Mouse (Mus musculus): ENCODE measurements around the gene Fermt2.
A peak's percentile ranks its signal among the peaks of the same experiment; 100 is the strongest.

Gene Fermt2

DNA sequence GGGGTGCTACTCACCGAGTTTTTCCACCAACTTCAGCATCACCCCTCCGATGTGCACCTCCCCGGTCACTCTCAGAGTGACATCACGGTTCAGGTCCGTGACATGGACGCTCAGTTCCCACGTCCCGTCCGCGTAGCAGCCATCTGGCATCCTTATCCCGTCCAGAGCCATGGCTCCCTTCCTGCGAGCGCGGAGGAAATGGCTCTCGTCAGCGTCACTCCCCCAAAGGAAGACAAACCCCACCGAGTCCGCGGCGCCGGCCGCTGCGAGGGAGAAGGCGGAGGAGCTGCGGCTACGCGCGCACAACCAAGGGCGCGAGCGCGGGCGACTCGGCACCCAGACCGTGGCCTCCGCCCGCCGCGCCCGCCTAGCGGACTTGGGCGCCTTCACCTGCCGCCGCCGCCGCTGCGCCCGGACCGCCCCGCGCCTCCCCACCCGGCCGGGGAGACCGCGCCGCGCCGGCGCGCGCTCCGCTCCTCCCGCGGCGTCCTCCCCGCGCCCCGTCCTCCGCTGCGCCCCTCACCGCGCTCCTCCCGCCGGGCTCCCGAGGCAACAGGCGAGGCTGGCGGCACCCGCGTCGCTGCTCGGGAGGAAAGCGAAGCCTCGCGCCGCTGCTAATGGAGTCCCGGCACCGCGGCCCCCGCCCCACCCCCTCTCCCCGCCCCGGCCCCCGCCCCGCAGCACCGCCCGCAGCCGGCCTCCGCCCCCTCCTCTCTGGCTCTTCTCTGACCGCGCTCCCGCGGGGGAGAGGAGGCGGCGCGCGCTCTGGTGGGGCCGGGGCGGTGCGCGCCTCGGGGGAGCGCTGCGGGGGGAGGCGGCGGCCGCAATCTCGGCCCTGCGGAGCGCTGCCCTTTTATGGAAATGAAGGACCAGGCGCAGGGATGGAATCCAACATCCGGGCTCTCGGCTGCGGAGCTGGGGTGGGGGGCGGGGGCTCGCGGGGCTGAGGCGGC lies at the start of gene Fermt2:
Gene Fermt2, minus strand, starts transcription at position 708 of the 953 bp plus-strand sequence.
- DNase-seq, result peak; percentile 12

DNA sequence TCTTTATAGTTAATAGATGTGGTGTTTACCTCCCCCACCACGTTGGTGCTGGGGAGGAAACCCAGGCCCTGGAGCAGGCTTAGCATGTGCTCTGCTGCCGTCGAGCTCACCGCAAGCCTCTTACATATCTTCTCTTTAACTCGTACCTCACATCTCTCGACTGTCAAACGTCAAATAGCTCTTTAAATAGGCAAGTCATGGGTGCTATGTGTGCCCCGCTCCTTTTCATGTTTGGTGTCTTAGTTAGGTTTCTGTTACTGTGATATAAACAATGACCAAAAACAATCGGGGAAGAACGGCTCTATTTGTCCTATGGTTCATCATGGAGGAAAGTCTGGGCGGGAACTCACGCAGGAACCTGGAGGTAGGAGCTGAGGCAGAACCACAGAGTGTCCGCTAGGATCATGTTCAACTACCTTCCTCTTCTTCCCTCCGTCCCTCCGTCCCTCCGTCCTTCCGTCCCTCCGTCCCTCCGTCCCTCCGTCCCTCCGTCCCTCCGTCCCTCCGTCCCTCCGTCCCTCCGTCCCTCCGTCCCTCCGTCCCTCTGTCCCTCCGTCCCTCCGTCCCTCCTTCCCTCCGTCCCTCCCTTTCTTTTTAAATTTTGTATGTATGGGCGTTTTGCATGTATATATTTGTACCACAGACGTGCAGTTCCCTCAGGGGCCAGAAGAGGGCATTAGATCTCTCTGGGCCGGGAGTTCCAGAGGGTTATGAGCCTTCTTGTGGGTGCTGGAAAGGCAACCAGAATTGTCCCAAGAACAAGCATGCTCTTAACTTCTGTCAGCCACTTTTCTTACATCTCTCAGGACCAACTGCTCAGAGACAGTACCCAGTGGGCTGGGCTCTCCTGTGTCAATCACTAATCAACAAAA lies 36.4 kb upstream of the Fermt2 start:
- peak; percentile 69 for DNase-seq

DNA sequence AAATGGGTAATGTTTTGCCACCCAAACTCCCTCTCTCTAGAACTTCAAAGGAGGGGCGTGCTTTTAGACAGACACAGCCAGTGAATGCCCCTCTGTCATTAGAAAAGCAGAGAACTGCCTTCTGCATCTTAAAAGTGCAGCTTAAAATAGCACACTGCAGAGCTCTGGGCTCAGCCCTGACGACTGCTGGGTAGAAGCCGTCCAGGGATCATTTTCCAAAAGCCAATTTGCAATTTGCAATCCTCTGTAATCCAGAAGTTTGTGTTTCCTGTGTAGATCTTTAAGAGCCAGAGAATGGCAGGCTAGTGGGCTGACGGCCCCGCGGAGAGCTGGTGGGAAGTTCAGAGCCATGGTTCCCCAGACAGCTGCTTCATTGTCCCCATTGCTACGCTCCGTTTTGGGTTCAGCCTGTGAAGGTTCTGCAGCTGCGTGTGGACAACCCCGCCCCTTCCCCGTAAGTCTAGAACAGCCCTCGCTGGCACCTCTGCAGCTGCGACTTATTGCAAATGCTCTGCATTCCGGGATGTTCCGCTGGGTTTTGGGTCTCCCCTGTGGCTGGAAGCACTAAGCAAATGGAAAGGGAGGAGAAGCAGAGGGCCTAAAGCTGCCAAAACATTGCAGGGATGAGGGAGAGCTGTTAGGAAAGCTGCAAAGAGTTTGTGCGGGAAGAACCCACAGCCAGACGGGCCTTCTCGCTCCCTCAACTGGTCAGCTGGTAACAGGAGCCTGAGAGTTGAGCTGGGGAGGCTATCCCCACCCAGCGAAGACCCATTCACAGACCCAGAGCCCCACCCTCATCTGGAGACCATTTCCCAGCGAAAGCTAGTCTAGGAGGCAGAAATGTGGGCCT lies 35.5 kb upstream of the Fermt2 start:
- peak; percentile 32 for DNase-seq

DNA sequence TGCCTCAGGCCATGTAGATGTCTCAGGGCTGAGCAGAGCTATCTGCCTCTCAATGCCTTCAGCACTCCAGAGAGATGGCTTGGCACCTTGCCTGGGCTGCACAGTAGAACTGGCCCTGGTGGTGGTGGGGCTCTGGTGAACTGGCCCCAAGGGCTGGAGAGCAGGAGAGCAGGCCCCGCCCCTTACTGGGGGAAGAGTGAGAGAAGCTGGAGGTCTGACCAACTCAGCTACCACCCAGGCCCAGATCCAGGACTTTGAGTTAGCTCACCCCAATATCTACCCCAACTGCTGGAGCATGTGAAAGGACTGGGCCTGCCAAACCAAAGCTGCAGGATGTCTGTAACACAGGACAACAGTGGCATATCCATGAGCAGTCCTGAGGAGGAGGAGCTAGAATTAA lies 33.7 kb upstream of the Fermt2 start:
- DNase-seq, result no peak

DNA sequence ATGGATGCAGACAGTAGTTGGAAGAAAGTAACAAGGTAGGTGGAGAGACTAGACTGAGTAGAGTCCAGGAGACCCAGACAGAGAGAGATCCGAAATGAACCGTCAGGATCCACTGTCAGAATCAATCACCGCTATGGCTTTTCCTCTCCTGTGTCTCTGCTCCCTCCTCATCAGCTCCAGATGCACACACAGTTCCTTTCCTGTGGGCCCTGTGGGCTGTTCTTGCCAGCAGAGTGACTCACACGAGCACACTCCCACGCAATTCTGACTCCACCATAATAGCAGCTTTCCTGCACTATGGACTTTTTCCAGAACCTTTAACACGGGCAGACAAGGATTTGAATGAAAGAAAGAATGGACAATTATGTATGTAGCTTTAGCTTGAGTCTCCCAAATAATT lies 31.8 kb upstream of the Fermt2 start:
- no peak for DNase-seq

DNA sequence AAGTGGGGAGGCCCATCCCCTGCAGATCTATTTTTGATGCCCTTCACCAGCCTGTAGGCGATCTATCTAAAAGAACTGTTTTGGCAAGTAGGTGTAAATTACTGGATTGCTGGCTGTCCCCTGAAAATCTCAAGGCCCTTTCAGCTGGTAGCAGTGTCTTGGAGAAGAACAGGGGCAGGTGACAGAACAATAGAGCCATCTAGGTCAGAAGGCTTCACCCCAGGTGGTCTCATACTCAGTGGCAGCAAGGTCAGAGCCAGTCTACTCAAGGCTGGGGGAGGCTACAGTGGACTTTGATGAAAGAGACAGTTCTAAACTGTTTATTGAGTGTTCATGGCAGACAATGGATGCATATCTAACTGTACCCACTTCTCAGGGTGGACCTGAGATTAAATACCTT lies 29.1 kb upstream of the Fermt2 start:
- no peak for DNase-seq

DNA sequence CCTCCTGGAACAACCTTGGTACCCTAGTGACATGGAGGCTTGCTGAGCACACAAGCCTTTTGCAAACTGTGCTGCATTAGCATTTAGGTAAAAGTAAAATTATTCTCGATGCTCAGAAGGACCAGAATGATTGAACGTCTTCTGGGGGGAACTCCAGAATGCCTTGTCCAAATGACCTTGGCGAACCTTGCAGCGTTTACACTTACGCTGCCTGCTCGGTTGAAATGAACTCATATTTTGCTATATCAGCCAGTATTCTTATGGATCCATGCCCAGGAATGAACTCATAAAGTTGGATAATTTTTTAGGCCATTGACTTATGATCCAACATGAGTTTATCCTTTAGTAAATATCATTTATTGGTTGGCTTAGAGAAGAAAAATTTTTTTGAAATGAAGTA lies 24.4 kb upstream of the Fermt2 start:
- no peak for DNase-seq

DNA sequence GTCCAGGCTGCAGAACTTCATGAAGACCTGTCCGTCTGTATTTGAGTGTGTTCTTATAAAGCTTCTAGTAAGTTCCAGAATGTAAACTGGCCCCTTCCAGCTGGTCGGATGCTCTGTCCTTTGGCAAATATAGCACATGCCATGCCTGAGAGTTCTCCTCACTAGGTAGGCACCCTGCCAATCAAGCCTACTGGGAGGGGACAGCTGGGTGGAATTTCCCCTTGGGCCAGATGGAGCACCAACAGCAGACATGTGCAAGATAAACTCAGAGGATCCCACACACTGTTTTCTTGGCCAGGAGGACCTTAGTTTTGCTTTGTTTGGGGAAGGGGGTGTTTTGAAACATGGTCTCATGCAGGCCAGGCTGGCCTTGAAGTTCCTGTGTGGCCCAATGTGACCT lies 23.9 kb upstream of the Fermt2 start:
- DNase-seq, result no peak

DNA sequence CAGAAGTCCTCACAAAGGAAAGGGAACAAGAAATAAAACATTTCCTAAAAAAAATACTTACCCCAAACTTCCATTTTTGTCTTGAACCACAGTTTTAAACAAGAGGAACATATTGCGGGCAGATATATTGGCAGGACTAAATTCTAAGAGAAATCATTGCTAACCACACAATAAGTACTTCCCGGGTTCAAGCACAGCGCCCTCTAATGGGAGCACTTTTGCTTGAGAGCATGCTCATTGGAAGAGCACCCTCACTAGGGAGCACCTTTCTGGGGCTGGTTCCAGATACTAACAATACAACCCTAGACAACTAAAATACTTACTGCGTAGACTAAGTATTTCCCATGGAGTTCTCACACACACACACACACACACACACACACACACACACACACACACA lies 22.5 kb upstream of the Fermt2 start:
- DNase-seq, result no peak

DNA sequence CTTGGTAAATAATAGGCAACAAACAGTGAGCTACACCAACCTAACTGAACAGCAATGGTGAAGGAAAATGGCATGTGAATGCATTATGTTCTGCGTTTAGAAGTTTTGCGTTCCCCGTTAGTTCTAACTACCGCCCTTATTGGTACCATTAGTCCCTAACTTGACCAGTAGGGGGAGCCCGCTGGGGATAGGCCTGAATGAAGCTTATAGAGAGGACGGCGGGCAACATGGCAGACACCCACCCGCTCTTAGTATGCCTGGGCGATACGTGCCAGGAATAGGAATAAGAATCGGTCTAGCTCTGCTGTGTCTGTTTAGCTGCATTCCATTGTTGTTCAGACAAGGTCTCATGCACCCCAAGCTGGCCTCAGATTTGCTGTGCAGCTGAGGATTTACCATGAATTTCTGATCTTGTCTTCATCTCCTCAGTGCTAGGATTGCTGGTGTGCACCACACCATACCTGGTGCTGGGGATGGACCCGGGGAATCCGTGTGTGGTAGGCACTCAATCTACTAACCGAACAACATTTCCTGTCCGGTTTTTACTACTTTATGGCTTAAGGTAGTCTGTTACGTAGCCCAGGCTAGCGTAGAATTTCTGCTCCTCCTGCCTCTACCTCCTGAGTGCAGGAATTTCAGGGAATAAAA lies 21.3 kb upstream of the Fermt2 start:
- peak; percentile 37 for DNase-seq

DNA sequence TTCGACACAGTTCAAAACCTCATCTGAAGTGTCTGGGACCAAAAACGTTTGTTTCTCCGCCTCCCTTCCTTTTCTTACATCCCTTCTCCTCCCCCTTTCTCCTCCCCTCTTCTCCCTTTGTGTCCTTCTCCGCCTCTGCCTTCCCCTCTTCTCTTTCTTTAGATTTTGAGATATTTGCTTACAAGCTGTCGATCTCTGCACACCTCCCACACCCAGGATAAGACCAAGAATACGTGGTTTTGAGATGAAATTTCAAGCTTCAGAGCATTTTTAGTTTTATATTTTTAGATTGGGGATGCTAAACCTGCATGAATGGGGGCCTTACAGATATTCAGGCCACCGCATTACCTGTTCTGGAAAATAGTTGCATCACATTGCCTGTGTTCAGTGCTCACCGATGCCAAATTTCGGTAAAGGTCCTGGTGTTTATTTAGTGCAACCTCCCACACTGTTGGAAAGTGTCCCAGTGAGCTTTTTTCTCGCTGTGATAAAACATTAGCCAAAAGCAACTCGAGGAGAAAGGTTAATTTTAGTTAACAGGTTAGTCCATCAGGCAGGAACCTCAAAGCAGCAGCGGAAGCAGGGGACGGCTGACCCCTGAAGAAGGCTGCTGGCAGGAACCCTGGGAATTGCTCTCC lies 20.2 kb upstream of the Fermt2 start:
- no peak for DNase-seq

DNA sequence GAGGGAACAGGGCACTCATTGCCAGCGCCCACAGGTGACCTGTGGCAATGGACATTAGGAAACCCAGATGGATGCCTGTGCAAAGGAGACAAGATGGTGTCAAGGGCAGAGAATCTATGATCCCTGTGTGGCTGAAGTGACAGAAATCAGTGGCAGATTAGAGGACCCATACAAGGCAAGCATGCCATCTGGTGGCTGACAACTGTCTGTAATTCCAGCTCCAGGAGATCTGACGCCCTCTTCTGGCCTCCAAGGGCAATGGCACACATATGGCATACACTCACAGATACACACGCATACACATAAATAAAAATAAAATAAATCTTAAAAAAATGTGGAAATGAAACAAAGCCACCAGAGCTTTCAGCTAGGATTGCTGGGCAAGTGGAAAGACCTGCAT lies 18.2 kb upstream of the Fermt2 start:
- no peak for DNase-seq

DNA sequence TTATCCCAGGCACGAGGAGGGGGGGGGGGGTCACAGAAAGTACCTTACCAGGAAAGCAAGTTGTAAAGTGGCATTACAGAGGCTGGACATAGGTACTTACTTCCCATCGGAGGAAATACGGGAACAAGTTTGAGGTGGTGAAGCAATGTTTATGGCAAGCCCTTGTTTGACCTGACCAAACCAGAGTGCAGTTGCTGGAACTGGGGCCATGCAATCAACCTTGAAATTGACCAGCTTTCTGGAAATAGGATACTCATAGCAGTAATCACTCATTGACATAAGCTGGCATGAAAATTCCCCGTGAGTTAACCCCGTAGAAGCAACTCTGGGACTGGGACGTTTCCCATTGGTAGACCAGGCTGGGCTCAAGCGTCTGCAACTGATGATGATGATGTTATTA lies 15.0 kb upstream of the Fermt2 start:
- DNase-seq, result no peak

DNA sequence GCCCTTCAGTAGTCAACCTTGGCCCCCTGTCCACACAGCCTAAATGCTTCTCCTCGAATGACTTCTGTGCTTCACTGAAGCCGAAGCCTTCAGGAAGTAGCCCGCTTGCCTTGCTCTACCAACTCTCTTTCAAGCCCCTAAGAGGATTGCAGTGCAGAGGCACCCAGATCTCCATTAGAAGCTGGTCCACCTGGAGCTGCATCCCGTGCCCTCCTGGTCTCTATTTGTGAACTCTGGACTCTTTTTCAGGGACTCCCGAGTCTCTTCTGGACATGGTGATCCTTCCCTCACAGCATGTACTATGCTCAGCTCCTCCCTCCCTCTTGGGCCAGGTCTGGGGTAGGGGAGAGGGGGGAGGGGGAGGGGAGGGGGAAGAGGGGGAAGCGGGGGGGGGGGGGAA lies 14.1 kb upstream of the Fermt2 start:
- no peak for DNase-seq

DNA sequence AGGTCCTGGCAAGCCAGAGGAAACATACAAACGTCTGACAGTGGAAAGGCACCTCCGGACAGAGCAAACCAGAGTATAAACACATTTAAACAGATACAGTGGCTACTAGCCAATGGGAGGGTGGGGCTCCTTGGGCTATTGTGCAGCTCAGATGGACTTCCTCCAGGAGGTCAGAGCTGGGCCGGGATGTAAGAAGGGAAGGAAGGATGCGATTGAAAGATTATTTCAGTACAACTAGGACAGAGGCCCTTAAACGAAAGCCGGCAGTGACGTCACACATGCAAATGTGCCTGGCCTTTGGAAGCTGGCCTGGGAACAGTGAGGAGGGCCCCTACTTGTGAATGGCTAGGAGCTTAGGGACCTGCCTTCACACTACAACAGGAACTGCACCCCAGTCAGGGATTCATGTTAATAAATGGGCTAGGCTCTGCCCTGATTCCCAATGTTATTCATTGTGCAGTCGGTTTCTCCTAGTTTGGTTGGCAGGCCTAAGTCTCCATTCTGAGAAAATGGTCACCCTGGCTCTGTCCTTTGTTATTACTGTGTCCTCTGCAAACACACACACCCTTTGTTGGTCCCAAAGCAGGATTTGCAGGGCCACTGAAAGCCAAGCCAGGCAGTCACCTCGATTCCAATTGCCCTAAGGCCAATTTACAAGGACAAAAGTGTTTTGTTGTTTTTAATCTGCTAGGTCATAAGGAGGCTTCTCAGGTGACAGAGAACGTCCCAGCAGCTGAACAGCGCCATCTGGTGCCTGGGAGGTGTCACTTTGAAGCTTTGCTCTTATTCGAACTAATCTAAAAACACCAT lies 9.9 kb upstream of the Fermt2 start:
- peak; percentile 37 for DNase-seq

DNA sequence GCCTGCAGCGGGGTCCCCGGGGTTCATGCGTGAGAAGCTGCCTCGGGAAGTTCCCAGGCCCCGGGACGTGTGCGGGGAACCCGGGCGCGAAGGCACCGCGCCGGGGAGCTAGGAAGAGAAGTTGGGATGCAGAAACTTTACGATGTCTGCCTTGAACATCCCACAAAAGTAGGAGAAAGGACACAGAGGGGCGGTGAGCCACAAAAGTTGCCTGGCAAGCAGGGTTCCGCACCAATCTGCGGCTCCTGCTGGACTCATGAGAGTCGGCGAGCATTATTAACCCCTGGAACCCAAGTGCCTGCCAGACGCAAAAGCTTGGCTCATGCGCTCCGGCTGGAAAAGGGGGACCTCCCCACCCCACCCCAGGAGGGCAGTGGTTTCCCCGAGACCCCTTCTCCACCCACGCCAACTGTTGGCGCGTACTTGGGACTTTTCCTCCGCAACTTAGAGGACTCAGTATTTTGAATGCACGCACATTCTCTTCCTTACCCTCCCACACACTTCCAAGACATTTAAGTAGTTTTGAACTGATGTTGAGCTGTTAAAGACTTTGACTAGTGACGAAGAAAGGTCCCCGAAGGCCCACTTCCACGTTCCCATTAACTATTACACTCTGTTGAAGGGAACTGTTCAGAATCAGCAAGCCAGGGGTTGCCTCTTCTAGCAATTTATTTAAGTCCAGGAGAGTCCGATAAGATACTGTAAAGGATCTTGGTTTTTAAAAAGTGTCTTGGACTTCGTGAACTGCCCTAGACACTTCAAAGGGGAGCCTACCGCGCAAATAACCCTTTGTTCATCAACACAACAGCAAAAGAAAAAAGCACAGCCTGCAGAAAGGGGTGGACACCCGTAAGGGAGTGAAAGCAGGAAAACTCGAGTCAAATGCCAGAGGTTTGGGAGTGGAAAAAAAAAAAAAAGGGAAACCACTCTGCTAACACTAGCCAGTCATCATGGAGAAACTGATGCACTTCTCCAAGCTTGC lies 737 bp upstream of the Fermt2 start:
- no peak for DNase-seq

DNA sequence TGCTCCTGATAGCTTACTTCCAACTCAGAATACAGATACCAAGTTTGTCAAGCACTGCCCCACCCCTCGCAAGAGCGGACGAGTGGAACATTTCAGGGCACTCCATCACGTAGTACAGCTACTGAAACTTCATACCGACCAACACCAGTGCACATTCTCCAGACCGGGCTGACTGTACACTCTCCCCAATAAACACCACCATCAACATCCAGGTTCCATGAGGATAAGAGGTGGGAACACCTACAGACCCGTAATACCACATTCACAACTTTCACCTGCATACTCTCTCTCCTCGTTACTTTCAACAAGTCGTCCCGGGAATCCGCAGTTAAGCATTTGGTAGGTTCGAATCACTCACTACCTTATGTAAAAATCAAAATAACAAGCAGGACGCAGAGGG lies 1.1 kb downstream of the Fermt2 start:
- DNase-seq, result no peak

DNA sequence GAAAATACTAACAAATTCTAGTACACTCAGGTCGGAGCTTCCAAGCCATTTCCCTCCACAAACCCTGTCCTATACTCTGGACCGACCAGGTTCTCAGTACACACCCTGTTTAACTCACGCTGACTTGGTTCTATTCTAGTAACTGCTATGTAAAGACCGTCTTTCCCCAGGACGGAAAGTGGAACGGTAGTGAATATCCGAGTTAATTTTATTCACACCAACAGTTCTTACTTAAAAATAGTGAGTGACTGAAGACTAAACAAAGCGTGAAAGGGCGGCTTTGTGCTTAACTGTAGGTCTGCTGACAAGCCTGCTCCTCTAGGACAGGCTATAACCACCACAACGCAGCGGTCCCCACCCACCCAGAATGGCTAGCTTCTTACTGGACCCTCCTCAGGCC lies 14.1 kb downstream of the Fermt2 start:
- DNase-seq, result no peak

DNA sequence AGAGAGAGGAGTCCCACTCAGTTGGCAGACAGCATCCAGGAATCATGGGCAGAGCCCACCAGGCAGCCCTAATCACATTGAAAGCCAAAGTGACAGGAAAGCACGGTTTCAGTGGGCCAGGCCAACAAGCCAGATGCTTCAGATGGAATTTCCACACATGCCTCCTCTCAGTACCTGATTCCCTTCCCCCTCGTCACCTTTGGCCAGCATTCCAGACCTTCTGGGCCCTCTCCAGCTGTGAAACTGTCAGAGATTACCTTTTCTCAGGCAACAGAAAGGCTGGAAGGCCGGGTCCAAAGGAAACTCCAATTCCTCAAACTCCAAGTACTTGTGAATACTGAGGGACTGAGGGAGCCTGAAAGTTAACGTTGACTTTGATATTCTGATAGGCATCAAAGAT lies 19.1 kb downstream of the Fermt2 start:
- no peak for DNase-seq

DNA sequence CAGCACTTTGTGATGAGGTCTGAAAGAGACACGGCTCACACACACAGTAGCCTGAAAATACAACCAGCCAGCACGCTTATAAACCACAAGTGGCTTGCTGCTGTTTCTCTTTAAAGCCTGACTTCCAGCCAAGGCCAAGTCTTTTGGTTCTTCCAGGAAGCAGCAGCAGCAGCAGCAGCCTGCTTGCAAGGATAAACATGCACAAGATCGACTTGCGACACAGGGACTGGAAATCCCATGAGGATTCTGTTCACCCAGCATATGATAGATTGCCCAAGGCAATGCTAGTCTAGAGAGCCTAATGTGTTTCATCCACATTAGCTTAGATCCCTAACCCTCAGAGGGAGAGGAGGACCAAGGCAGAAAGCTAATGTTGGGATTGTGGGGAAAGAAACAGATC lies 22.0 kb downstream of the Fermt2 start:
- no peak for DNase-seq
